Mouse (Mus musculus): ENCODE results near the gene Tmem174.

Tmem174 gene

GRCm38 (mm10) chr13:98633641-98634484 is 3.3 kb downstream of the Tmem174 start:
- in situ Hi-C loops (cut with MseI, MboI): no loop called here

DNA sequence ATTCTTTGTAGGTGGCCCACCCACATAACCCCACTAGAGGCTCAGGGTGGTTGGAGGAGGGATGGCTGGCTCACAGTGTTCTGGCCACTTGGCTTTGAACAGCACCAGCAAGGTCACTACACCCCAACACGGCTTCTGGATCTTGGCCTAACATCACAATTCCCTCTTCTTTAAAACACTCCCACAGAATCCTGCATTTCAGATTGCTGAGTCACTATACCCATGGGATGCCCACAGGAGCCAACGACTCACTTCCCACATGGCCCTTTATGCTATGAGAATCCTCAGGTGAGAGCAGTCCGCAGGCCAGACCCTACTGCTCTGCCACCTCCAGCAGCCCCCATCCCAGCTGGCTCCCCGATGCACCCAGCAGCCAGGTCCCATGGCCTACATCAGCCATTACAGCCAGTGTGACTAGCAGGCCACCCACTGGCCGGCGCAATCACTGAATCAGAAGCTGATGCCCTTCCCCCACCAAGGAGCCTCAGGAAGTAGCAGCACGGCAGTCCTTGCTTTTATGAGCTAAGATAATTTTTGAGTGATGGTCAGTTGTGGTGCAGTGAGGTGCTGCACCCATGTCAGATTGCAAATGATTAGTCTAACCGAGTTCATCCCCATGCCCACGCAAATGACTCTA is 4.8 kb downstream of the Tmem174 start:
- in situ Hi-C loops (cut with MseI, MboI): no loop called here

GRCm38 (mm10) chr13:98631105-98631838 is 5.9 kb downstream of the Tmem174 start:
- in situ Hi-C loops (cut with MseI, MboI): no loop called here

DNA sequence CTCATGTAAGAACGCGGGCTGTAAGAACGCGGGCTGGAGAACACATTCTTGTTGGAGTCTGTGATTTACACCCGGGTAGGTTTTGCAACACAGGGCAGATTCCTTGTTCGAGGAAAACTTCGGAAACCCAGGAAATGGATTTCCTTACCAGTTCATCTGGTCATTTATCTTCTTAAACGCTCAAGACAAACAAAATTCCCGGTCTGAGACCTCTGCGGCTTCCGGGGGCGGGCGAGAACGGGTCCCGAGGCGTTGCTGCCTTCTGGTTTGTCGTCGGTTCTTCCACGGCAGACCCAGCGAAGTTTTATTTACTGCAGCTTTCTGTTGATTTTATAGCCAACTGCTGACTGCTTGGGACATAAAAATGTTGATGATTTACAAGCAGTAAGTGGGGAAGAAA is 10.5 kb downstream of the Tmem174 start:
- in situ Hi-C loops (cut with MseI, MboI): no loop called here

DNA sequence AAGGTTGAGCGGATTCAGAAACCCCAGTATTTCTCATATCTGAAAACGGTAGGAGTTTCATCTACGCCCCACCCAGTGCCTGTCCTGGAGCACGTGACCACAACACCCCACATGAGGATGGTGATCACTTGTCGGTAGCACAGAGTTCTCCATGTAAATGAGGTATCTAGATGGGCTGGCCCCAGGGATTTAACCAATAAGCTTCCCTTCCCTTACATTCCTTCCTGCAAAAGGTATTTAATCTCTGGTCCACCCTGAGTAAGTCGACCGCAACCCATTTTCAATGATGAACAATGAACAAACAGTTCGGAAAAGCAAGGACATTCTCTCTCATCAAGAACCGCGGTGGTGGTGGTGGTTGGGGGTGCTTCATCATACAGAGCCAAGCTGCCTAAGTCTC is 12.7 kb downstream of the Tmem174 start:
- in situ Hi-C loops (cut with MseI, MboI): no loop called here

GRCm38 (mm10) chr13:98622881-98623549 is 14.2 kb downstream of the Tmem174 start:
- in situ Hi-C loops (cut with MseI, MboI): no loop called here

DNA sequence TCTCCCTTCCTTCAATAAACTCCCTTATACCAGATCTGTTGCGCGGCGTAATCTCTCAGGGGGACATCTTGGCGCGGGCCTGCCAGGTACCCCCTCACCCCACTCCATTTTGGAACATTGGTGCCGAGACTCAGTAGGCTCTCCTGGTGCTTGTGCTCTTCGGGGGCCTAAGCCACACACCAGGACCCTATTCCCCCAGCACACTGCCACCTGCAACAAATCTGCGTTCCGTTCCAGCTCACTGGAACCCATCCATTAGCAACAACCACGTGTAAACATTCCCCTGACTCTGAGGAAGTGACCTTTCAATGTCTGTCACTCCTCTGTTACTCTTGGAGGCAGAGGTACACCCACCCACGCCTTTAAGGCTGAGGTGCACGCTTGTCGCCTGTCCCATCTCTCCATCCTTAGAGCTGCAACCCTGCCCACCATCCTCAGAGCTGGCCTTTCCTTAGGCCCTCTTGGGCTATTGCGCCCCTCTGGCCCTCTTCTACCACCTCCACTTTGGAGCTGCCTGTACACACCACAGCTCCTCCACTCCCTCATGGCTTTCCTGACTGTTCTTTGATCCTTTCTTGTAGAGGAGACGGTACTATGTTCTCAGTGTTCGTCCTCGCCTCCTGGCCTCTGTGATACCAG is 19.7 kb downstream of the Tmem174 start:
- in situ Hi-C loops (cut with MseI, MboI): no loop called here

- in situ Hi-C loops (cut with MseI, MboI): no loop called here
These were observed 29.2 kb downstream of the Tmem174 start for GRCm38 (mm10) chr13:98607885-98608477.

DNA sequence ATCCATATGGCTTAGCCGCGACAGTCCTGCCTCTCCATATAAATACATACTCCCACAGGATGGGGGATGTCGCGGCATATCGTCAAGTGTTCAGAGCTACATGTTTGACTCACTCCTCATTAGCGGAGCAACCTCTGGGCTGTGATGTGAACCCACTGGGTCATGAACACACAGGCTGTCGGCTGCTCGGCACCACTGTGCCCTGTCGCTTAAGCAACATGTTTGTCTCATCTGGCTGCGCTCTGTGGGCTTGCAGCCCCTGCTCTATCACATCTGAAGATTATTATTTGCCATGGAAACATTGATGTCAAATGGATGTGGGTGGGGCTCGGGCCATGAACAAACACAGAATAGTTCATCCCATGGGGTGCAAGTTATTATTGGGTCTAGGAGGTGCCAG is 33.4 kb downstream of the Tmem174 start:
- in situ Hi-C loops (cut with MseI, MboI): loop anchor here (5.0 kb wide), 2 partner anchors 119 to 124 kb away; no protein-coding TSS in a partner anchor

GRCm38 (mm10) chr13:98596746-98597145 is 40.5 kb downstream of the Tmem174 start:
- in situ Hi-C loops (cut with MseI, MboI): no loop called here

DNA sequence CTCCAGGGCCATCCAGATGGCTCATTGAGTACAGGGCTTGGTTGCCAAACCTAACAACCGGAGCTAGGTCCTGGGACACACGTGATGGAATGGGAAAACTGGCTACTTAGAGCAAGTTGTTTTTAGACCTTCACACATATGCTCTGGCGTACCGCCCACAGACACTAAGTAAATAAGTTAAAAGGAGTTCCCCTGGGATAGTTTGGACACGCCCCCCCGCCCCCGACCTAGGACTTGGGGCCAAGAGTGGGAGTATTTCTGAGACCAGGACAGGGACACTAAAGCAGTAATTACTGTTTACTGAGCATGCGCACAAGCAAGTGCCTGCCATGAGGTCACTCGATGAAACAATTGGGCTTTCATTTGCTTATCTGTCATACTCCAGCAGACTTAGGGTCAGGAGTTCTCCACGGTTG is 42.5 kb downstream of the Tmem174 start:
- in situ Hi-C loops (cut with MseI, MboI): no loop called here

- in situ Hi-C loops (cut with MseI, MboI): no loop called here
These were observed 43.2 kb downstream of the Tmem174 start for GRCm38 (mm10) chr13:98593938-98594539.

DNA sequence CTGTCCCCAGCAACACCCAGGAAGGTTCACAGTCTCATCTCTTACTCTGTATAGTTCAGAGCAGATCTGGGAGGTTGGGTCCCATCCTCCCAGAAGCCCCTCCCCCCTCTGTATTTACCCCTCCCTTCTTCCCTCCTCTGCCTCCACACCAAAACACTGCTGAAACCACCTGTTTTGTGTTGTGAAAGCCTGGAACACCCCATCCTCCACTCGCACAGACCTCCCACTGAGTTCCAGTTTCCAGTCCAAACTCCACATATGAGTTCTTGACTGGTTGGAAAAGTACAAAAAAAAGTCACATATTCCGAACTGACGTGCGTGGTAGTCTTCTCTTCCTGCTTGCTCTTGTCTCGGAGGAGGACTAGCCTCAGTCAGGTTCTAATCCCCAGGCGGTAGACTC is 45.8 kb downstream of the Tmem174 start:
- in situ Hi-C loops (cut with MseI, MboI): no loop called here

DNA sequence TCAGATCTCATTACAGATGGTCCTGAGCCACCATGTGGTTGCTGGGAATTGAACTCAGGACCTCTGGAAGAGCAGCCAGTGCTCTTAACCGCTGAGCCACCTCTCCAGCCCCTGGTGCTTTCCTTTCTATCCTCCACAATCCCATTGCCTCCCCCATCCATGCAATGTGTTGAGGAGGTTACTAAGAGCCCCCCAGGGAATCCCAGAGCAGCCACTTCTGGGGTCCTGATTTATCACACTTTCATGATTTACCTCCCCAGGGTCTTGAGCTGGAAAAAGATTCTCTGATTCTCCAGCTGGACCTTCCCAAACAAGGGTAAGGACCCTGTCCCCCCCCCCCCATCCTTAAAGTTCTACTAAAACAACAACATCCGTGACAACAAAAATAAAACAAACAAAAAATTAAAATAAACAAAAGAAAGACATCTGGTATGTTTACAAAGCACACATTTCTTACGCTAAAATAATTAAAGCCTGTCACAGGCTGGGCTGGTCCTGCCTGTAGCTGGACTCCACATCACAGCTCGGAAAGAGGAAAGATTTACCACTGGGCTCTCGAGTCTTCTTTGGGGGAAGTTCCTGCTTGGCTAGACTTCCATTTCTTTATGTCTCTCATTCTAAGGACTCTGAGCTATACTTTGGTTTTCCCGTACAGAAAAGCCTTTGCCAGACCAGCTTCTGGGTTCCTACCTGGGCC is 46.4 kb downstream of the Tmem174 start:
- in situ Hi-C loops (cut with MseI, MboI): no loop called here

DNA sequence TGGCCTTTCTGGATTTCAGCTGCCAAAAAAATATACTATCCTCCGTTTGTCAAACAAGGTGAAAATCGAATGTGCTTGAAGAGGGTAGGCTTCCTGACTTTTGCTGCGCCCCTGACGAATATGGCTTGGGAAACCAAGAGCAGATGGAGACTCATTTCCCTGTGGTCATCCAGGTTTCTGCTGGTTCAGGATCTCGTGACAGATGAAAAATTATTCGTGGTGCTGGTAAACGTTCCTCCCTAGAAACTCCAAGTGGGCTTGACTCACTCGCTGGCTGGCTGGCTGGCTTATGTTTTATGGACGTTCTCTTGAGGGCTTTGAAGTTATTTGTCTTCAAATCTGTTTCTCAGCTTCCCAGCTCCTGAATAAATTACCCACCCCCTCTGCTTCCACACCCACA is 47.6 kb downstream of the Tmem174 start:
- in situ Hi-C loops (cut with MseI, MboI): no loop called here

DNA sequence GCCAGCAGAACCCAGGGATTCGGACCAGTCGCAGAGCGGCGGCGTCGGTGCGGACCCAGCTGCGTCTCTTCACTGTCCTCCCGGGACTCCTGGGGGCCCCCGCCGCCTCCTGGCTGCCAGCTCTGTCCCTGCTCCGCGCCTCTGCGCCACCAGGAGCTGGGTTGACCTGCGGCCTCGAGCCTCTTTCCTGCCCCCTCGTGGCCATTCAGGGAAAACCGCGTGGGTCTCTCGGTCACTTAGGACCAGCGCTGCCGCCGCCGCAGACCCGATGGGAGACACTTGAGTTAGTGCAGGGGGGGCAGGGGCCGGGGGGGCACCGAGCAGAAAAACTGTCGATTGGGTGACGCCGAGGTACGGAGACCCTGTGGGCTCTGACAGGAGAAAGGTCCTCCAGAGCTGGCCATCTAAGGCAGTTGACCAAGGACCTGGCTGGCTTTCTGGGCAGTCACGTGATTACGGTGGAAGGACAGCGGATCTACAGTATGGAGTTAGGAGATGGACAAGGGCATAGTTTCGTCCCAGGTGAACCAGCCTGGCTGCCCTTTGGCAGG is 48.2 kb downstream of the Tmem174 start:
- in situ Hi-C loops (cut with MseI, MboI): no loop called here

DNA sequence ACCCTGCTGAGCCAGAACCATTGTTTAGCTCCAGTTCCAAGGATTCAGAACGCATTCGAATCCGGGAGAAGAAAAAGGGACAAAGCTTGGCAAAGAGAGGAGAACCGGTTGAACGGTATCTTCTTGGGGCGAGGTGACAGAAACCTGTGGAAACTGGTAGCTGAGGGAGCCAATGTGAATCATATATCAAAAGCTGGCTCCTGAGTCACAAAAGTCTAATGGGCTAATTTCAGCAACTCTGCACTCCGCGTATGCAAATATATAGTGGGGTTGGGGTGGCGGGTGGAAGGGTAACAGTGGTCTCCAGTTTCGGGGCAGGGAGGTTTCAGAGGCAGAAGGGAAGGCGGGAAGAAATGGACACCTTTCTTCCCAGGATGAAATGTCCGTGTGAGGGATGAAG is 48.7 kb downstream of the Tmem174 start:
- in situ Hi-C loops (cut with MseI, MboI): no loop called here

DNA sequence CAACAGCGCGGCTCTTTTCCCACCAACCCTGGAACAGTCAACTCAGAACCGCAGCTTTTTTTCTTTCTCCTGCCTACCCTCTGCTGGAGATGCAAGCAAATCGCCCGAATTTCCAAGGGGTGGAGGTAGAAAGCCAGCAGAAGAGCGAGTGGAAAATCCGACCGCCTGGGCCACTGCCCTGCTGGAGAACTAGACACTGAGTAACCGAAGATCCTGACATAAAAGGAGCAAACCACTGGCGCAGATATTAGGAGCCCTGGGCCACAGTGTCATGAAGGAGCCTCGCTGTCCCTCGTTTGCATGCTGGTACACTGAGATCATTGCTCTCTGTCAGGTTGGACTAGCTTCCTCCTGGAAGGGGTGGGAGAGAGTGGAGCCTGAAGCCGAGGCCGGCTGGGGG is 49.6 kb downstream of the Tmem174 start:
- in situ Hi-C loops (cut with MseI, MboI): no loop called here

DNA sequence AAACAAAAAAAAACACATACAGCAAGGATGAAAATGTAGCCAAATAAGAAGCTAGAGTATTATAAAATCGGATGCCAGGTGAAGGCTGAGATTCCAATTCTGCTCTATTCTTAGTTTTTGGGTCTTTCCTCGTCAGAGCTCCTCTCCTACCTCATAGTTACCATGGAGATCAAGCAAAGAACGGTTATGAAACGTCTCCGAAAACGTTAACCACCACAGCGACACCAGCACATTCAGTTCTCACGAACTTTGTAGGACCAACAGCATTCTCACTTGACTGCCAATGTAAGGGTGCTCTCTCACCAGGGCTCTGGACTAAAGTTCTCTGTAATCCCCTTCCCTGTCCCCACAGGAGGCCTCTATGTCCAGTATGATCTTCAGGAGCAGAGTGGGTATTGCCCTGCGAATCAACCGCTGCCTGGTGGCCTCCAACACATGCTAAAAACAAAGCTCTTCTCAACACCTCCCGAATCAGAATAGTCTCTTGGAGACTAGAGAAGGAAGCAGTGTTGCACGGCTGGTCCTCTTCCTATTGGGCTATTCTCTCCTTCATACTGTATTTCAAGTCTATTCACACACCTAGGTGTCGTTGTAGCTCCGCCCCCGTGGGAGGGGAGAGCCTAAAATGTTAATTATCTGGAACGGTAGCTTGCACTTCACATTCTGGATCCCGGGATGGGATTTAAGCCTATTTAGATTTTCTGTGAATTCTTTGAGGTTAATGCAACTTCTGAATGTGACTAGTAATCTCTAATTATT is 50.2 kb downstream of the Tmem174 start:
- in situ Hi-C loops (cut with MseI, MboI): no loop called here
